Mouse (Mus musculus) erythroblast, embryonic 14.5 days (primary cell): ENCODE results near the gene Gpr176.

Experiments used
- GATA1 ChIP-seq: IDR thresholded peaks from 2 replicates; pipeline ENCODE4 v1.6.1; 2012; ENCODE audit warnings: low read length, inconsistent platforms, mixed read lengths
- TAL1 ChIP-seq: IDR thresholded peaks from 3 replicates; pipeline ENCODE4 v1.6.1; 2012; ENCODE audit warnings: low read length, inconsistent platforms, mixed read lengths

DNA sequence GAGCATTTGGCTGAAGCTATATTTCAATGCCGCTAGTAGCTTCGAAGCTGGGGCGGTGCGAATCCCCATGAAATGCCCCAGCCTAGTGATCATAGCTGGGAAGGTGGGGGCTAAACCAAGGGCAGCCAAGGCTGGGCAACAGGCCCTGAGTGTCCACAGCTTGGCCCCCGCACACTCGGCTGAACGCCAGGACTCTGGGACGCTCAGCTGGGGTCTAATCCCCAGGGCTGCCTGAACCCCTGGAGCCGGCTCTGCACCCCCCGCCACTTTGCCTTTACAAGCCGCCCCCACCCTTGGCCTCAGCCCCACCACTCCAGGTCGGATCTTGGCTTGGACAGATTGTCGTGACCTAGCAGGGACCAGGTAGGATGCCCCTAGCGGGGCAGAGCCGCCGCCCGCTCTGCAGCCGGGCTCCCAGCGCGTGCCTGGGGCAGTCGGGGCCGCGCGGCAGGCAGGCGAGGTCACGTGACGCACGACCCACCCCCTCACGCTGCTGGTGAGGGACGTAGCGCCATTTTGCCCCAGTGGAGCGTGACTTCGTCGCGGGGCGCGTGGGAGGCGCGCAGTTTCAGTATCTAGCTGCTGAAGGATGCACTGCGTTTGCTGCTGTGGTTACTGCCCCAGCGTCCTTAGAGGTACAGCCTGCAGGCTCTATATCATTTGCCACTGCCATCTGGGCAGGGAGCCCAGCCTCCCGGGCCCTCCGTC, 507 bp upstream of the Gpr176 start:
- TF ChIP-seq GATA1, result no peak
- no peak for TF ChIP-seq TAL1
